Mouse (Mus musculus) limb, embryonic 14.5 days (tissue): ENCODE data around the gene Olfr362. TPM values are rescaled to one million over a fixed set of nuclear protein-coding genes. Genes with fewer than 3 reads are reported as not detected.
"Not testable (repeated sequence)": the region's sequence is repeated elsewhere in the genome, so short reads cannot be mapped to it uniquely, and the experiment has no call there.

Experiments used
- ATAC-seq: fragments of 200-750 bp; cut with Nextera tagmentation; 2 replicates; pipeline ENCODE4 v1.8.0; 2017; ENCODE audit warnings: low read depth, moderate number of reproducible peaks, moderate TSS enrichment; ENCODE audit not compliant: low FRiP score
- DNase-seq: peaks from one replicate; pipeline ENCODE4 v3.0.0-alpha.2; 2015; ENCODE audit warnings: low spot score
- H3K27ac ChIP-seq: fragments of 300-500 bp; sonication (generic); replicated peaks from 2 replicates; pipeline ENCODE4 v1.5.1; 2014; ENCODE audit warnings: low read depth, mild to moderate bottlenecking, low read length, moderate library complexity, mixed read lengths
- H3K27me3 ChIP-seq: fragments of 300-500 bp; sonication (generic); 2 replicates; pipeline ENCODE4 v1.6.1; 2014; ENCODE audit warnings: low read length, mixed read lengths; ENCODE audit not compliant: control insufficient read depth, insufficient read depth
- H3K36me3 ChIP-seq: fragments of 300-500 bp; sonication (generic); 2 replicates; pipeline ENCODE4 v1.6.1; 2014; ENCODE audit warnings: mild to moderate bottlenecking, low read length, moderate library complexity, mixed read lengths; ENCODE audit not compliant: control insufficient read depth, insufficient read depth
- H3K4me1 ChIP-seq: fragments of 300-500 bp; sonication (generic); 2 replicates; pipeline ENCODE4 v1.6.1; 2014; ENCODE audit warnings: antibody characterized with exemption, low read length, mixed read lengths; ENCODE audit not compliant: control insufficient read depth, insufficient read depth
- H3K4me2 ChIP-seq: fragments of 300-500 bp; sonication (generic); replicated peaks from 2 replicates; pipeline ENCODE4 v1.6.1; 2014; ENCODE audit warnings: low read depth, mild to moderate bottlenecking, low read length, moderate library complexity; ENCODE audit not compliant: severe bottlenecking
- H3K4me3 ChIP-seq: fragments of 300-500 bp; sonication (generic); replicated peaks from 2 replicates; pipeline ENCODE4 v1.5.1; 2014; ENCODE audit warnings: low read length
- H3K9ac ChIP-seq: fragments of 300-500 bp; sonication (generic); 2 replicates; pipeline ENCODE4 v1.6.1; 2014; ENCODE audit warnings: mild to moderate bottlenecking, low read depth, low read length, moderate library complexity; ENCODE audit not compliant: severe bottlenecking
- H3K9me3 ChIP-seq: fragments of 300-500 bp; sonication (generic); 2 replicates; pipeline ENCODE4 v1.6.1; 2016; ENCODE audit warnings: low read length; ENCODE audit not compliant: control insufficient read depth
- POLR2A ChIP-seq: fragments of 200-500 bp; IDR thresholded peaks from 2 replicates; pipeline ENCODE4 v1.8.0; 2012; ENCODE audit warnings: inconsistent platforms, mild to moderate bottlenecking, moderate library complexity, borderline replicate concordance; ENCODE audit not compliant: insufficient read depth, insufficient read length; ENCODE audit errors: extremely low read depth
- WGBS: fragments of 180-500 bp; shearing (Covaris S2); extraction: QIAGEN DNeasy Blood & Tissue Kit; methylation state at CpG from one replicate; pipeline ENCODE4 v1.1.7; 2014; 5-methylcytosine and 5-hydroxymethylcytosine counted together
- polyA plus RNA-seq, 2 experiments: library from polyadenylated mRNA; depleted of rRNA in 1 of 2; stranded (reverse) in 1 of 2; unstranded in 1 of 2; fragments of >200 nt; fragmentation: Nextera tagmentation in 1 of 2; extraction: Ambion mirVana in 1 of 2; gene quantifications; 2 replicates each; pipeline versions ENCODE4 v1.2.1 to v1.2.3; 2012 to 2014

The Olfr362 gene
- polyA plus RNA-seq (2012; rRNA removed) (not detected in 2 replicates), polyA plus RNA-seq (2014; fragmentation: Nextera tagmentation; extraction: Ambion mirVana) (not detected in 2 replicates)

GRCm38 (mm10) chr2:37117810-37118209 lies at the start of gene Olfr362:
Olfr362 (minus strand) TSS chr2:37117910.
- no peak for TF ChIP-seq POLR2A
- Histone ChIP-seq H3K4me2 (no peak within 1 kb of the TSS), H3K27me3 (no peaks in the 10 kb centered on the region), H3K9me3 (peaks cover 4% of the 10 kb centered on the region; the same call in 1 of the 2 replicates), H3K36me3 (no peaks in the 10 kb centered on the region), H3K4me1 (no peaks in the 10 kb centered on the region), H3K27ac (no peak within 1 kb of the TSS), H3K4me3 (no peak within 1 kb of the TSS), H3K9ac (no peak within 1 kb of the TSS)
- ATAC-seq (no peak), DNase-seq (no peak)
- WGBS, result 74% methylated on average over 1 of the region's 1 CpGs

GRCm38 (mm10) chr2:37139022-37139421 lies 21.3 kb upstream of the Olfr362 start, which contains the start of gene Olfr364-ps1:
Olfr364-ps1 (plus strand) TSS chr2:37139322.
- 88% methylated on average over 3 of the region's 3 CpGs for WGBS
- no peaks in the 10 kb centered on the region for H3K4me1 ChIP-seq
- no peak within 1 kb of the TSS for H3K4me2 ChIP-seq
- no peak within 1 kb of the TSS for H3K9ac ChIP-seq
- no peaks in the 10 kb centered on the region for H3K36me3 ChIP-seq
- no peak within 1 kb of the TSS for H3K4me3 ChIP-seq
- no peaks in the 10 kb centered on the region for H3K27me3 ChIP-seq
- DNase-seq (no peak), ATAC-seq (no peak)
- no peak for TF ChIP-seq POLR2A
- H3K27ac ChIP-seq, result no peak within 1 kb of the TSS
- no peaks in the 10 kb centered on the region for H3K9me3 ChIP-seq

GRCm38 (mm10) chr2:37089190-37089589 lies 28.5 kb downstream of the Olfr362 start, which contains the start of gene Olfr361:
Olfr361 (minus strand) TSS chr2:37089290.
- not testable (repeated sequence) for H3K4me3 ChIP-seq, H3K36me3 ChIP-seq, H3K9ac ChIP-seq, ATAC-seq, H3K4me1 ChIP-seq, DNase-seq, H3K27me3 ChIP-seq, H3K27ac ChIP-seq, H3K4me2 ChIP-seq, H3K9me3 ChIP-seq
- WGBS, result 17% methylated on average over 1 of the region's 1 CpGs

- no peak for TF ChIP-seq POLR2A
- Histone ChIP-seq H3K36me3 (no peaks in the 10 kb centered on the region), H3K27me3 (no peaks in the 10 kb centered on the region), H3K9ac (no peak within 1 kb of the TSS), H3K4me2 (no peak within 1 kb of the TSS), H3K4me1 (no peaks in the 10 kb centered on the region), H3K27ac (no peak within 1 kb of the TSS), H3K4me3 (no peak within 1 kb of the TSS), H3K9me3 (no peaks in the 10 kb centered on the region)
- DNase-seq, result no peak
- ATAC-seq, result no peak
Observed at GRCm38 (mm10) chr2:37065446-37065845, 52.3 kb downstream of the Olfr362 start, which contains the start of gene Olfr360. Olfr360 (plus strand) TSS chr2:37065746.

Other genes starting within 250 kb of the Olfr362 start
- gene Olfr352, start 249.4 kb downstream of the Olfr362 start, polyA plus RNA-seq (2012; rRNA removed), result not detected in 2 replicates
- gene Olfr352, start 249.4 kb downstream of the Olfr362 start, polyA plus RNA-seq (2014; fragmentation: Nextera tagmentation; extraction: Ambion mirVana), result not detected in 2 replicates
- not detected in 2 replicates for gene Olfr353, start 225.0 kb downstream of the Olfr362 start, polyA plus RNA-seq (2012; rRNA removed)
- not detected in 2 replicates for gene Olfr353, start 225.0 kb downstream of the Olfr362 start, polyA plus RNA-seq (2014; fragmentation: Nextera tagmentation; extraction: Ambion mirVana)
- not detected in 2 replicates for gene Olfr354, start 212.2 kb downstream of the Olfr362 start, polyA plus RNA-seq (2012; rRNA removed)
- not detected in 2 replicates for gene Olfr354, start 212.2 kb downstream of the Olfr362 start, polyA plus RNA-seq (2014; fragmentation: Nextera tagmentation; extraction: Ambion mirVana)
- not detected in 2 replicates for gene Olfr355, start 189.0 kb downstream of the Olfr362 start, polyA plus RNA-seq (2012; rRNA removed)
- gene Olfr355, start 189.0 kb downstream of the Olfr362 start, polyA plus RNA-seq (2014; fragmentation: Nextera tagmentation; extraction: Ambion mirVana), result not detected in 2 replicates
- gene Olfr356, start 180.8 kb downstream of the Olfr362 start, polyA plus RNA-seq (2012; rRNA removed), result not detected in 2 replicates
- not detected in 2 replicates for gene Olfr356, start 180.8 kb downstream of the Olfr362 start, polyA plus RNA-seq (2014; fragmentation: Nextera tagmentation; extraction: Ambion mirVana)
- gene Olfr357, start 124.1 kb downstream of the Olfr362 start, polyA plus RNA-seq (2012; rRNA removed), result not detected in 2 replicates
- not detected in 2 replicates for gene Olfr357, start 124.1 kb downstream of the Olfr362 start, polyA plus RNA-seq (2014; fragmentation: Nextera tagmentation; extraction: Ambion mirVana)
- gene Olfr358, start 108.6 kb downstream of the Olfr362 start, polyA plus RNA-seq (2012; rRNA removed), result not detected in 2 replicates
- gene Olfr358, start 108.6 kb downstream of the Olfr362 start, polyA plus RNA-seq (2014; fragmentation: Nextera tagmentation; extraction: Ambion mirVana), result not detected in 2 replicates
- not detected in 2 replicates for gene Olfr360, start 52.2 kb downstream of the Olfr362 start, polyA plus RNA-seq (2012; rRNA removed)
- not detected in 2 replicates for gene Olfr360, start 52.2 kb downstream of the Olfr362 start, polyA plus RNA-seq (2014; fragmentation: Nextera tagmentation; extraction: Ambion mirVana)
- not detected in 2 replicates for gene Olfr361, start 28.6 kb downstream of the Olfr362 start, polyA plus RNA-seq (2012; rRNA removed)
- gene Olfr361, start 28.6 kb downstream of the Olfr362 start, polyA plus RNA-seq (2014; fragmentation: Nextera tagmentation; extraction: Ambion mirVana), result not detected in 2 replicates
- gene Olfr364-ps1, start 21.4 kb upstream of the Olfr362 start, polyA plus RNA-seq (2012; rRNA removed), result not detected in 2 replicates
- not detected in 2 replicates for gene Olfr364-ps1, start 21.4 kb upstream of the Olfr362 start, polyA plus RNA-seq (2014; fragmentation: Nextera tagmentation; extraction: Ambion mirVana)
- not detected in 2 replicates for gene Olfr365, start 70.3 kb upstream of the Olfr362 start, polyA plus RNA-seq (2012; rRNA removed)
- not detected in 2 replicates for gene Olfr365, start 70.3 kb upstream of the Olfr362 start, polyA plus RNA-seq (2014; fragmentation: Nextera tagmentation; extraction: Ambion mirVana)
- not detected in 2 replicates for gene Olfr366, start 93.7 kb upstream of the Olfr362 start, polyA plus RNA-seq (2012; rRNA removed)
- gene Olfr366, start 93.7 kb upstream of the Olfr362 start, polyA plus RNA-seq (2014; fragmentation: Nextera tagmentation; extraction: Ambion mirVana), result not detected in 2 replicates
- gene Olfr368, start 208.6 kb upstream of the Olfr362 start, polyA plus RNA-seq (2012; rRNA removed), result not detected in 2 replicates
- not detected in 2 replicates for gene Olfr368, start 208.6 kb upstream of the Olfr362 start, polyA plus RNA-seq (2014; fragmentation: Nextera tagmentation; extraction: Ambion mirVana)
- 25.1 and 26.7 TPM in 2 replicates for gene Pdcl, start 241.4 kb upstream of the Olfr362 start, polyA plus RNA-seq (2012; rRNA removed)
- gene Pdcl, start 241.4 kb upstream of the Olfr362 start, polyA plus RNA-seq (2014; fragmentation: Nextera tagmentation; extraction: Ambion mirVana), result 38.6 and 41.0 TPM in 2 replicates